Mouse (Mus musculus) hindbrain, embryonic 16.5 days (tissue): ENCODE results near the gene Cpox. TPM values are rescaled to one million over a fixed set of nuclear protein-coding genes. Genes with fewer than 3 reads are reported as not detected.
"Not testable (repeated sequence)": the region's sequence is repeated elsewhere in the genome, so short reads cannot be mapped to it uniquely, and the experiment has no call there.

Experiments used
- ATAC-seq: fragments of 200-750 bp; cut with Nextera tagmentation; 2 replicates; pipeline ENCODE4 v1.8.0; 2017; ENCODE audit warnings: moderate TSS enrichment, moderate library complexity
- H3K27ac ChIP-seq: fragments of 300-500 bp; sonication (generic); 2 replicates; pipeline ENCODE4 v1.5.1; 2014; ENCODE audit warnings: low read depth, mild to moderate bottlenecking, control low read depth, low read length, moderate library complexity
- H3K27me3 ChIP-seq: fragments of 300-500 bp; sonication (generic); replicated peaks from 2 replicates; pipeline ENCODE4 v1.6.1; 2014; ENCODE audit warnings: low read length; ENCODE audit not compliant: control insufficient read depth, insufficient read depth
- H3K36me3 ChIP-seq: fragments of 300-500 bp; sonication (generic); 2 replicates; pipeline ENCODE4 v1.6.1; 2014; ENCODE audit warnings: mild to moderate bottlenecking, low read length, moderate library complexity, mixed read lengths; ENCODE audit not compliant: control insufficient read depth, insufficient read depth
- H3K4me1 ChIP-seq: fragments of 300-500 bp; sonication (generic); 2 replicates; pipeline ENCODE4 v1.6.1; 2014; ENCODE audit warnings: low read depth, low read length; ENCODE audit not compliant: control insufficient read depth, insufficient read depth
- H3K4me2 ChIP-seq: fragments of 300-500 bp; sonication (generic); 2 replicates; pipeline ENCODE4 v1.6.1; 2014; ENCODE audit warnings: mild to moderate bottlenecking, low read length, control low read depth, moderate library complexity
- H3K4me3 ChIP-seq: fragments of 300-500 bp; sonication (generic); 2 replicates; pipeline ENCODE4 v1.5.1; 2014; ENCODE audit warnings: mild to moderate bottlenecking, low read length, control low read depth, moderate library complexity
- H3K9ac ChIP-seq: fragments of 300-500 bp; sonication (generic); 2 replicates; pipeline ENCODE4 v1.6.1; 2014; ENCODE audit warnings: low read depth, mild to moderate bottlenecking, control low read depth, low read length, moderate library complexity
- H3K9me3 ChIP-seq: fragments of 300-500 bp; sonication (generic); 2 replicates; pipeline ENCODE4 v1.6.1; 2014; ENCODE audit warnings: mild to moderate bottlenecking, low read length, moderate library complexity; ENCODE audit not compliant: control insufficient read depth
- WGBS: fragments of 180-500 bp; shearing (Covaris S2); extraction: QIAGEN DNeasy Blood & Tissue Kit; methylation state at CpG from one replicate; pipeline ENCODE4 v1.1.7; 2014; 5-methylcytosine and 5-hydroxymethylcytosine counted together
- polyA plus RNA-seq: library from polyadenylated mRNA; unstranded; fragments of >200 nt; fragmentation: Nextera tagmentation; extraction: Ambion mirVana; gene quantifications from 2 replicates; pipeline ENCODE4 v1.2.1, GENCODE M21; 2015

Cpox gene
- polyA plus RNA-seq, 1 experiment from 2014 or later, result 14.5 TPM

DNA sequence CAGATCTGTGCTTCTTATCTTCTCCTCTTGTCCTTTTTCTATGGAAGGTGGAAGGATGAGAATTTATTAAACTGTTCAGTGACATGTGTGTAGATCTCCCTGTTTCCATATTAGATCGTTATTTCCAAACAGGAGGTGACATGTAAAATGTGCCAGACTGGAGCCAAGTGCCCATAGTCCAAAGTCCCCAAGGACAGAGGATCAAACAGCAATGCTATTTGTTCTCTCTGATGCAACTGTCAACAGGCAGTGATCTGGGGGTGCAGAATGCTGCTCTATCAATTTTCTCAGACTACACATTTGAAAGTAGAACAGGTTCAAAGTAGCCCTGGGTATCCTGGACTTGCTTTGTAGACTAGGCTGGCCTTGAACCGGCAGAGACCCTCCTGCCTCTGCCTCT lies 6.3 kb upstream of the Cpox start:
- no peaks in the 10 kb centered on the region for H3K4me1 ChIP-seq
- ATAC-seq, result no peak
- no peaks in the 10 kb centered on the region for H3K9me3 ChIP-seq
- no peaks in the 10 kb centered on the region for H3K27me3 ChIP-seq
- H3K27ac ChIP-seq, result no peak overlapping the region
- no peaks in the 10 kb centered on the region for H3K36me3 ChIP-seq
- no peak overlapping the region for H3K4me3 ChIP-seq
- WGBS, result 85% methylated on average over 2 of the region's 2 CpGs
- no peak overlapping the region for H3K4me2 ChIP-seq
- no peak overlapping the region for H3K9ac ChIP-seq

DNA sequence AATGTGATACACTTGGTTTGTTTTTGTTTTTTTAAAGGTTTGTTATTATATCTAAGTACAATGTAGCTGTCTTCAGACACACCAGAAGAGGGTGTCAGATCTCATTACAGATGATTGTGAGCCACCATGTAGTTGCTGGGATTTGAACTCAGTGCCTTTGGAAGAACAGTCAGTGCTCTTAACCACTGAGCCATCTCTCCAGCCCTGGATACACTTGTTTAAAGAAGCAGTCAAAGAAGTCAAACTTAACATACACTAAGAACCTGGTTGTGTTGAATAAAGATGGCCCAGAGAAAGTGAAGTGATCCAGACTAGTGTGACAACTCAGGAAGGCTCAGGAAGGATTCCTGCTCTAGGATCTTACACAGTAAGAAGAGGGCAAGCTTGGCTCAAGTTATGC lies 5.0 kb upstream of the Cpox start:
- not testable (repeated sequence) for H3K36me3 ChIP-seq, ATAC-seq, H3K4me2 ChIP-seq, H3K9me3 ChIP-seq, H3K4me1 ChIP-seq, H3K27ac ChIP-seq, H3K9ac ChIP-seq, H3K4me3 ChIP-seq, H3K27me3 ChIP-seq

DNA sequence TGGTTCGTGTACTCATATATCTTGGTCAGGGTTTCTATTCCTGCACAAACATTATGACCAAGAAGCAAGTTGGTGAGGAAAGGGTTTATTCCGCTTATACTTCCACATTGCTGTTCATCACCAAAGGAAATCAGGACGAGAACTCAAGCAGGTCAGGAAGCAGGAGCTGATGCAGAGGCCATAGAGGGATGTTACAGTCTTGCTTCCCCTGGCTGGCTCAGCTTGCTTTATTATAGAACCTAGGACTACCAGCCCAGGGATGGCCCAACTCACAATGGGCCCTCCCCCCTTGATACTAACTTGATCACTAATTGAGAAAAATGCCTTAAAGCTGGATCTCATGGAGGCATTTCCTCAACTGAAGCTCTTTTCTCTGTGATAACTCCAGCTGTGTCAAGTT lies 3.4 kb upstream of the Cpox start:
- not testable (repeated sequence) for H3K4me1 ChIP-seq, H3K9ac ChIP-seq, H3K27me3 ChIP-seq, ATAC-seq, H3K27ac ChIP-seq, H3K4me3 ChIP-seq, H3K4me2 ChIP-seq, H3K36me3 ChIP-seq, H3K9me3 ChIP-seq
- WGBS, result 81% methylated on average over 3 of the region's 3 CpGs

DNA sequence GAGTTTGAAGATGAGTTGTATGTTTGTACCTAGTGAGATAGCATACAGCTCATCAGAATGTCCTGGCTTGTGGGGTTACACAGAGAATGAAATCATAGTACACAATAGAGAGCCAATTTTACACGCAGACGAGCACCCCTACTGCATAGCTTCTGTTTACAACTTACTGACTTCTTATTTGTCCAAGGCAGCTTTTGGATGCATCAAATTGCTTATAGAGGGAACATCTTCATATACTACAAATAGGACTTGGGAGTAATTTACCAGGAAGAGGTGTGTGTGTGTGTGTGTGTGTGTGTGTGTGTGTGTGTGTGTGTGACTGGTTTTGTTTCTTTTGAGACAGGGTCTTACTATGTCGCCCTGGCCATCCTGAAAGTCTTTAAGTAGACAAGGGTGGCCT lies 1.5 kb upstream of the Cpox start:
- Histone ChIP-seq H3K4me2 (no peak overlapping the region), H3K27ac (no peak overlapping the region), H3K9ac (no peak overlapping the region), H3K27me3 (no peaks in the 10 kb centered on the region), H3K4me1 (peaks cover 10% of the 10 kb centered on the region), H3K4me3 (no peak overlapping the region), H3K36me3 (no peaks in the 10 kb centered on the region), H3K9me3 (no peaks in the 10 kb centered on the region)
- WGBS, result 81% methylated on average over 3 of the region's 3 CpGs
- no peak for ATAC-seq

DNA sequence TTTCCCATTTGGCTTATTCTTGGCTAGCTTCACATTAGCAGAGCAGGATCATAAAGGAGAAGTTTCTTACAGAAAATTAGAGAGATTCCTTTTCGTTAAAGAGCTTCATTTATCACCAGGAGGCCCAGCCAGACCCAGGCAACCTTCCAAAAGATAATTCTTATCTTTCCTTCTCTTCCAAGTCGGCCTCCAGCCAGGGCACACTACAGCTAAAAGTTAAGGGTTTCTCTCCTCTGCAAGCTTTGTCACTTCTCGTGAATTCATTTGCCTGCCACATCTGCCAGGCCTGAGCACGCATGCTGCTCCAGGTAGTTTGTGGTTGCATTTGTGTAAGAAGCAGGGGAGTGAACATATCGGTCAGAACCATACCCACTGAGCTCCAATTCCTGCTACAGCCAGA lies 828 bp upstream of the Cpox start:
- H3K9me3 ChIP-seq, result no peaks in the 10 kb centered on the region
- no peak overlapping the region; the same call in 1 of the 2 replicates for H3K4me3 ChIP-seq
- no peak overlapping the region; the same call in 1 of the 2 replicates for H3K9ac ChIP-seq
- H3K27ac ChIP-seq, result no peak overlapping the region
- 58% methylated on average over 5 of the region's 5 CpGs for WGBS
- H3K36me3 ChIP-seq, result peaks cover 5% of the 10 kb centered on the region; the same call in 1 of the 2 replicates
- peak overlapping the region; percentile 84 for H3K4me2 ChIP-seq
- H3K4me1 ChIP-seq, result peaks cover 10% of the 10 kb centered on the region
- no peak for ATAC-seq
- no peaks in the 10 kb centered on the region for H3K27me3 ChIP-seq

DNA sequence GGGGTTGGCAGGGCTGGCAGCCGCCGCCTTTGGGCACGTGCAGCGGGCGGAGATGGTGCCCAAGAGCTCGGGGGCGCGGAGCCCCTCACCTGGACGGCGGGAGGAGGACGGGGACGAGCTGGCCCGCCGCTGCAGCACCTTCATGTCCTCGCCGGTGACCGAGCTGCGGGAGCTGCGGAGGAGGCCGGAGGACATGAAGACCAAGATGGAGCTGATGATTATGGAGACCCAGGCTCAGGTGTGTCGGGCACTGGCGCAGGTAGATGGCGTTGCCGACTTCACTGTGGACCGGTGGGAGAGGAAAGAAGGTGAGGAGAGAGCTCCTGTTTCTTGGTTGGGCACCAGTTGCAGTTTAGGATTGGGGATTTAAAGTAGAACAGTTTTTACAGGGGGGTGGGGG lies 551 bp downstream of the Cpox start:
- Histone ChIP-seq H3K27me3 (no peaks in the 10 kb centered on the region), H3K4me2 (peak overlapping the region; percentile 74), H3K27ac (peak overlapping the region; percentile 80), H3K4me3 (peak overlapping the region; percentile 63), H3K4me1 (peaks cover 10% of the 10 kb centered on the region), H3K36me3 (peaks cover 10% of the 10 kb centered on the region), H3K9me3 (no peaks in the 10 kb centered on the region), H3K9ac (peak overlapping the region; percentile 75)
- 0% methylated on average over 25 of the region's 25 CpGs for WGBS
- peak; percentile 43; the same call in 1 of the 2 replicates for ATAC-seq

DNA sequence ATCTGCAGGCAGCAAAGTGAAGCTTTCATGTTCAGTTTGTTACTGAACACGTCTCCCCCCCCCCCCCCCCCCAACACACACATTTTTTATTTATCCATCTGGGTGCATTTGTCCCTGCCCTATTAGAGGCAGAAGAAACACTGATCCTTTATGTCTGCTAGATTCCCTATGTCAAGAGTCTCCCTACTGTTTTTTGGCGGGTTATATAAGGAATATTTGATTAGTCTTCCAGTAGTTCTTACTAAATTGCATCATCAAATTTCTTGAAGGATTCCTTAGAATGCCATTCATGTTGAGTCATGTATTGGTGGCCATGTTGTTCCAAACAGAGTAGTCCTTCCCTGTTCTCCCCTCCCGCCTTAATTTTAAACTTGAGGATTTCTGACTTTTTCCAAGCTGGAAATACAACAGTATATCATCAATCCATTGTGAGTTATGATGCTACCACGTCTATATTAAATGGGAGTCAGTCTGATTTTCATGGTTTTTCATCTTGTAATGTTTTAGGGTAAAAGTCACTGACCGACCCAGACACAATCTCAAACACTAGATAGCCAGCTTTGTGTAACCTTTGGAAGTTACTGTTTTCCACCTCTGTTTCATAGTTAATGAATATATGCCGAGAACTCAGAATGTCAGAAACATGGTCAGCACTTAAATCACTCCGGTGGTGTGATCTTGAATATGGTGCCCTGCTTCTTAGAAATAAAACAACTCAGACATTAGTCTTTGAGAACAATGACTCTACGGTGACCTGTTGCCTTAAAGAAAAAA lies 1.3 kb downstream of the Cpox start:
- Histone ChIP-seq H3K4me1 (peaks cover 10% of the 10 kb centered on the region), H3K27ac (no peak overlapping the region)

DNA sequence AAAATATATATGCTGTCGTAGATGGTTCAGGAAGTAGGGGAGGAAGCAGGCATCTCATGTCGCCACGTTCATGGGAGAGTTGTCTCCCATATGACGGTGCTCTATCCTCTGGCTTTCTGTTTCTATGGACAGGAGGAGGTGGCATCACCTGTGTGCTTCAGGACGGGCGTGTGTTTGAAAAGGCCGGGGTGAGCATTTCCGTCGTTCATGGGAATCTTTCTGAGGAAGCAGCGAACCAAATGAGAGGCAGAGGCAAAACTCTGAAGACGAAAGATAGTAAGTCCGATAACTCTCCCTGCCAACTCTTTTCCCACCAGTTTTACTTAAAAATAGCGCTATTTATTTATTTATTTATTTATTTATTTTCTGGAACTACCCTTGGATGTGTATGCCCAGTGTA lies 2.3 kb downstream of the Cpox start:
- Histone ChIP-seq H3K27ac (no peak overlapping the region), H3K4me2 (no peak overlapping the region), H3K4me1 (peaks cover 10% of the 10 kb centered on the region), H3K9me3 (no peaks in the 10 kb centered on the region), H3K36me3 (peaks cover 18% of the 10 kb centered on the region), H3K4me3 (no peak overlapping the region), H3K27me3 (no peaks in the 10 kb centered on the region), H3K9ac (no peak overlapping the region)
- WGBS, result 96% methylated on average over 13 of the region's 13 CpGs
- no peak for ATAC-seq

More for the DNA sequence above, 1.3 kb downstream of the Cpox start:
- H3K9ac ChIP-seq, result peak overlapping the region; percentile 75
- no peak for ATAC-seq
- H3K27me3 ChIP-seq, result no peaks in the 10 kb centered on the region
- peak overlapping the region; percentile 63 for H3K4me3 ChIP-seq
- H3K4me2 ChIP-seq, result peak overlapping the region; percentile 74
- peaks cover 14% of the 10 kb centered on the region for H3K36me3 ChIP-seq
- 74% methylated on average over 8 of the region's 8 CpGs for WGBS
- no peaks in the 10 kb centered on the region for H3K9me3 ChIP-seq

DNA sequence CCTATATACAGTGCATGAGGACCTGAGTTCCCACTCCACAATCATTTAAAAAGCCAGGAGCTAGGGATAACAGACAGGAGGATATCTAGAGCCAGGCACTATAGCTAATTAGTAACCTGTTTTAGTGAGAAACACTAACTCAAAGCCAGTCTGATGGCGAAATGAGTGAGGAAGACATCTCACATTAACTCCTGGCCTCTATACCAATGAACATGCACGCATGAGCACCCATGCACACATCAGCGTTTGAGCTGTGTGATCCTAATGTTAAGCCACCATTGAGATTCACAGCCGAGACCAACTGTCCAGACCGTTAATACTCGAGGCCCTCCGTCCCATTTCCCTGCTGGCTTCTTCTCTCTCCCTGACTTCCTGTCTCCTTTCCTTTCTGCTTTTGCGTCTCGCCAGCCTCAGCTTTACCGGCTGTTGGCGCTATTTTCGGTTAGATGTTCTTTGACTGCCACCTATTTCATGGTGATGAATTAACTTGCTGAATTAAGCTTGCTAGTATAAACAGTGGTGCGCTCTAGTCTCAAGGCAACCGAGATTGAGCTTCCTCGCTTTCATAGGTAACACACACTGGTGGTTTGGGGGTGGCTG lies 3.8 kb downstream of the Cpox start:
- Histone ChIP-seq H3K36me3 (peaks cover 21% of the 10 kb centered on the region), H3K4me1 (peaks cover 10% of the 10 kb centered on the region), H3K4me2 (no peak overlapping the region), H3K9me3 (no peaks in the 10 kb centered on the region), H3K4me3 (no peak overlapping the region), H3K27me3 (no peaks in the 10 kb centered on the region), H3K9ac (no peak overlapping the region), H3K27ac (no peak overlapping the region)
- ATAC-seq, result no peak
- 93% methylated on average over 15 of the region's 15 CpGs for WGBS
